Mouse (Mus musculus) bone marrow, adult 2 months (tissue): Measurements from ENCODE around the gene Nrl. TPM values are rescaled to one million over a fixed set of nuclear protein-coding genes. Genes with fewer than 3 reads are reported as not detected.

Source experiments
- H3K27ac ChIP-seq: fragments of 200-500 bp; 2 replicates; pipeline ENCODE4 v1.5.1; 2012; ENCODE audit warnings: low read depth, mild to moderate bottlenecking, control low read depth, inconsistent platforms, low read length; ENCODE audit not compliant: control insufficient read depth, poor library complexity, insufficient read depth
- H3K4me1 ChIP-seq: fragments of 200-500 bp; 2 replicates; pipeline ENCODE4 v1.6.1; 2011; ENCODE audit warnings: low read length; ENCODE audit not compliant: control insufficient read depth, insufficient read depth
- H3K4me3 ChIP-seq: fragments of 200-500 bp; replicated peaks from 2 replicates; pipeline ENCODE3; 2011; ENCODE audit warnings: mild to moderate bottlenecking, low read depth, low read length, control low read depth; ENCODE audit not compliant: control insufficient read depth
- CTCF ChIP-seq: fragments of 200-500 bp; IDR thresholded peaks from 2 replicates; pipeline ENCODE4 v1.5.1; 2011; ENCODE audit warnings: low read length, control low read depth; ENCODE audit not compliant: control insufficient read depth, insufficient read depth
- POLR2A ChIP-seq: fragments of 200-500 bp; IDR thresholded peaks from 2 replicates; pipeline ENCODE4 v1.6.1; 2011; ENCODE audit warnings: low read depth, mild to moderate bottlenecking, control low read depth, low read length, borderline replicate concordance; ENCODE audit not compliant: control insufficient read depth
- WGBS: fragments of 180-500 bp; shearing (Covaris S2); methylation state at CpG from one replicate; pipeline ENCODE4 v1.1.7; 2018; 5-methylcytosine and 5-hydroxymethylcytosine counted together
- polyA plus RNA-seq: library from polyadenylated mRNA; stranded (reverse); fragments of >200 nt; gene quantifications from 2 replicates; pipeline ENCODE4 v1.2.4, GENCODE M21; 2011; ENCODE audit warnings: low replicate concordance; ENCODE audit not compliant: missing spikeins, insufficient read depth, insufficient read length

Nrl gene
- polyA plus RNA-seq, 1 experiment, result 0.70 TPM

- WGBS, result 82% methylated on average over 8 of the region's 8 CpGs
- H3K4me3 ChIP-seq, result no peak overlapping the region
Observed at GRCm38 (mm10) chr14:55486836-55487235, 37.9 kb downstream of the Nrl start.

GRCm38 (mm10) chr14:55484430-55485085 is 40.2 kb downstream of the Nrl start:
- 81% methylated on average over 5 of the region's 5 CpGs for WGBS
- H3K4me3 ChIP-seq, result no peak overlapping the region
- H3K4me1 ChIP-seq, result no peaks in the 10 kb centered on the region; the same call in 1 of the 2 replicates
- no peak overlapping the region for H3K27ac ChIP-seq
- TF ChIP-seq POLR2A (no peak), CTCF (no peak)

More at GRCm38 (mm10) chr14:55486836-55487235, 37.9 kb downstream of the Nrl start:
- H3K4me1 ChIP-seq, result no peaks in the 10 kb centered on the region; the same call in 1 of the 2 replicates
- no peak overlapping the region for H3K27ac ChIP-seq
- TF ChIP-seq POLR2A (no peak), CTCF (no peak)

DNA sequence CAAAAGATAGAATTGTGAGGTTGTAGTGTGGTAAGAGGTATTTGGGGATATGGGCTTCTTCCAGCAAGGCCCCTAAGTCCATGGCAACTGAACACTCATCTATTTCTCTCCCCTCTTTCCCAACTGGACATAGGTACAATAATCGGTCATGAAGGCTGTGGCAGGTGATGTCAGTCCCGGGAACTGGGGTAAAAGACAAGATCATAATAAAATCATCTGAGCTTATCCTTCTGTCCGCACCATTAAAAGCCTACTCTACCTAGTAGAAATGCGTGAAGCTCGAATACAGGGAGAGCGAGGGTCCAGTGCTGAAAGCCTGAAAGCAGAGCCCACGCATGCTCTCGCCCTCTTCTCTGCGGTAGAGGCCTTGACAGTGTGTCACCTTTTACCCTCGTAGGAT is 45.2 kb downstream of the Nrl start:
- WGBS, result 88% methylated on average over 10 of the region's 10 CpGs
- Histone ChIP-seq H3K4me1 (no peaks in the 10 kb centered on the region; the same call in 1 of the 2 replicates), H3K27ac (no peak overlapping the region), H3K4me3 (no peak overlapping the region)
- TF ChIP-seq CTCF (no peak), POLR2A (no peak)

DNA sequence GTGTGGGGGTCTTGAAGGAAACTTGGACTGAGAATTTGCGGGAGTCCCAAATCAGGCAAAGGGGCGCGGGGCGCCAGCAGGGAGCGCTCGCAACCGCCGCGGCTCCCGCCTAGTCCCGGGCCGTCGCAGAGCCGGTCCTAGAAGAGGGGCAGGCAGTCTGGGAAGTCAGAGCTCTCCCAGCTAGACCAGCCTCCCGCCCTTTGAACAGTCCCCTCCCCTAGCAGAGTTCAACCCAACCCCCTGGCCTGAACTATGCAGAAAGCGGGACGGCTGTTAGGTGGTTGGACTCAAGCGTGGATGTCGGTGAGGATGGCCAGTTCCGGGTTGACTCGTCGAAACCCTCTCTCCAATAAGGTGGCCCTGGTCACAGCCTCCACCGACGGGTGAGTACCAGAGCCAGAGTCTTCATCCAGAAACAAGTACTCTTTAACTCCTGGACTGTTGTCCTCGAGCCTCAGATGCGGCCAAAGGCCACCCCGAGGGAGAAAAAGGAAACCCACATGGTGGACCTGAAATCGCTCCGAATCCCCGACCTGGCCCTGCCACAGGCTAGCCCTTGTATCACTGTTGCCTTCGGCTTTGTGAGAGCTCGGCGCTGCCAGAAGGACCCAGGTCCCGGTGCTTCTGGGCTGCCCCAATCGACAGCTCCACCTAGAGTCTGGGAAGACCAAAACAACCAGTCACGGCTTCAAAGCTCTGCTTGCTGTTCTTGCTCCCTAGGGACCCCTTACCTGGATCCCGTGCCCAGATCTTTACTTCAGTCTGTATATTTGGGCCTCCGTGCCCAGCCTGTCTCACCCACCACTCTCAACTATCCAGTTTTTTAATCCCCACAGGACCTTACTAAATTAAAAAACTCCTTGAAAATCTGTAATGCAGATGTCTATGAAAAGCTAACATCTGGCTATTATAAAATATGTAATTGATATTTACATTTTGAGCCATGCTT is 45.9 kb downstream of the Nrl start, which contains the start of gene Dhrs4:
Gene Dhrs4 (plus strand): TSS at position 108 of the 949 bp plus-strand sequence.
- Histone ChIP-seq H3K4me3 (peak within 1 kb of the TSS; percentile 80), H3K27ac (peak within 1 kb of the TSS; percentile 77), H3K4me1 (no peaks in the 10 kb centered on the region; the same call in 1 of the 2 replicates)
- TF ChIP-seq POLR2A, result peak; percentile 66; the same call in 1 of the 2 replicates
- TF ChIP-seq CTCF, result peak; percentile 74
- WGBS, result under 1% methylated on average over 38 of the region's 38 CpGs

DNA sequence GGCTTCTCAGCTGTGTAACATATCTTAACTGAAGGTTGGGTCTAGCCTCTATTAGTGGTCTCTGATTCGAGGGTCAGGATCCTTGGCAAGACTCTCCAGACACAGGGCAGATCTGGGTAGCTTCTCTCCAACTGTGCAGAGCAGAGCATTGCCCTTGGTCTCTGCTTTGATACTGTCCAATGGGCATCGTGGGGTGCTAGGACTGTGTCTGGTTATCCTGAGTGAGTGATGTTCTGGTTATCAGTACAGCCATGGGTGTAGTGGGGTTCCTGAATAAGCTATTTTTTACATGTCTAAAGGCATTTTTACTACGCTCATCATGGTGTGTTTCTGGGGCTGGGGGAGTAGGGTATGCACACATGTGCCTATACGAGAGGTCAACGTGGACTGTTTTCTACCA is 47.0 kb downstream of the Nrl start:
- Histone ChIP-seq H3K4me1 (no peaks in the 10 kb centered on the region; the same call in 1 of the 2 replicates), H3K27ac (no peak overlapping the region; the same call in 1 of the 2 replicates), H3K4me3 (no peak overlapping the region)
- WGBS, result 61% methylated on average over 5 of the region's 5 CpGs
- TF ChIP-seq CTCF (no peak), POLR2A (no peak)

DNA sequence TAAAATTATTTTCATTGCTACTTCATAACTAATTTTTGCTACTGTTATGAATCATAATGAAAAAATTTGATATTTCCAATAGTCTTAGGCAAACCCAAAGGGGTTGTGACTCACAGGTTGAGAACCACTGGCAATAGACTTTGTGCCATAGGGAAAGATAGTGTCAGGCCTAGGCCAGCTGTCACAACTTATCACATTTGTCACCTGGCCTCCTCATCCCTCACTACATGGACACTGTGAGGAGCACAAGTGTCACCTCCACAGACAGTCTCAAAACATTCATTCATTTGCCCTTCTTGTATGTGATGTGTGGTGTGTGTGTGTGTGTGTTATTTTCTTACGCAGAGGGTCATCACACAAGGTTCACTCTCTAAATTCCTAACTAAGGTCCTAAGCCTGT is 47.4 kb downstream of the Nrl start:
- TF ChIP-seq POLR2A, result no peak
- no peak for TF ChIP-seq CTCF
- no peaks in the 10 kb centered on the region; the same call in 1 of the 2 replicates for H3K4me1 ChIP-seq
- H3K27ac ChIP-seq, result no peak overlapping the region
- H3K4me3 ChIP-seq, result no peak overlapping the region
- 90% methylated on average over 1 of the region's 1 CpGs for WGBS

DNA sequence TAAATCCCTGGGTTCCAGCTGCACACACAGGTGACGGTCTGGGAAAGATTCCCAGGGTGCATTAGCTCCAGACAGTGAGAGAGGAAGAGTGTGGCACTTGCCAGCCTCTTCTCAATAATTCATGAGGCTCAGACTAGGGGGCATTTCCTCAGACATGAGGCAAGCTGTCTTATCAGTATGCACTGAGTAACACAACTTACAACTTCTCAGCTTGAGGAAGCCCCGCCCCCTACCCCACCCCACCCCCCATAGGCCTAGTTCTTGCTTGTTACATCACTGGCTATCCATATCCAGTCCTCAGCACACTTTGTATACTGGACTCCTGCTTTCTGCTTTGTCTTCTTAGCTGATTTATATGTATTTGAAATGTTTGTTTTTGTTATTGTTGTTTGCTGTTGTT is 49.1 kb downstream of the Nrl start:
- H3K4me1 ChIP-seq, result no peaks in the 10 kb centered on the region; the same call in 1 of the 2 replicates
- no peak overlapping the region for H3K4me3 ChIP-seq
- 58% methylated on average over 2 of the region's 2 CpGs for WGBS
- H3K27ac ChIP-seq, result no peak overlapping the region
- TF ChIP-seq POLR2A (no peak), CTCF (no peak)

DNA sequence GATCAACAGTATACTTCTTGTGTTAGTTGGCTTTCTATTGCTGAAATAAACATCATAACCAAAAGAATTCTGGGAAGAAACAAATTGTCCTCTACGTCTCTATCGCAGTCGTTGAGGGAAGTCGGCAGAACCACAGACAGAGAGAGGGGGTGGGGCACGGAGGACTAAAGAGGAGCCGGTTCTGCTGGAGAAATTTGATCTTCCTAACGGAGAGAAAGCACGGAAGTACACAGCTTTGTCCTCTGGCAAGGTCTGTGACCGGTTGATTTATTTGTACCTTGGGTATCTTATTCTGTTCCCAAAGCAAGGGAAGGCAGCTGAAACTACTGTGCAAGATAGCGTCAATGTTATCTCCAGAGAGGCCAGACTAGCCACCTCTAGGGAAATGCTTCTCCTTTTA is 54.0 kb downstream of the Nrl start:
- Histone ChIP-seq H3K27ac (no peak overlapping the region), H3K4me3 (no peak overlapping the region), H3K4me1 (no peaks in the 10 kb centered on the region)
- 5% methylated on average over 10 of the region's 10 CpGs for WGBS
- no peak for TF ChIP-seq POLR2A
- no peak for TF ChIP-seq CTCF
